Mouse (Mus musculus) 3T3-L1 (cell line): Measurements from ENCODE around the gene Gckr.
"Not testable (repeated sequence)": the region's sequence is repeated elsewhere in the genome, so short reads cannot be mapped to it uniquely, and the experiment has no call there.

Experiments
- DNase-seq: peaks from one replicate; pipeline ENCODE4 v3.0.0-alpha.2; 2015; ENCODE audit warnings: low read depth, low spot score

Gckr gene

DNA sequence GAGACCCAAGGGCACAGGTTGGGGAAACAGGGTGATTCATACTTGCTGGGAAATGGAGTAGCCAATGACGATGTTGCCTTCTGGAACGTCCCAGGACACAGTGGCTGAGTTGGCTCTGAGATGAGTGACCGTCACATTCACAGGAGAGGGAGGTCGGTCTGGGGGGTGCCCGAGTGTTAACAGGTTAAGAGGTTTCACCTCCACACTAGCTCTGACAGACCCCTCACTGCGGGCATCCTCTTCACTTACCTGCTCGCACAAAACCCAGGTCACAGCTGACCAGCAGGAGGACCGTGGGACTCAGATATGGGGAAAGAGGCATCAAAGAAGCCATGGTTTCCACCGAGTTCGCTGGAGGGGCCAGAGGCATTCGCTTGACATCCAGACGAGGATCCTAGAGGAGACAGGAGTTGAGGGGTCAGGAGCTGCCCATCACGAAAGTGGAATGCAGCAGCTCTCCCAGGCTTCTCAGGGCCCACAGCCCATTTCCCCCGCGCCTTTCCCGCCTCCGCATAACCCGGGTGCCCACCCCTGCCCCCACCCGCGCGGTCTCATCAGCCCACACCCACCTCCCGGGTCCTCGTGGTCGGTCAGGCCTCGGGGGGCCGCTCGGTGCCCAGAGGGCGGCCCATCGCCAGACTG, 2.2 kb upstream of the Gckr start:
- no peak for DNase-seq

DNA sequence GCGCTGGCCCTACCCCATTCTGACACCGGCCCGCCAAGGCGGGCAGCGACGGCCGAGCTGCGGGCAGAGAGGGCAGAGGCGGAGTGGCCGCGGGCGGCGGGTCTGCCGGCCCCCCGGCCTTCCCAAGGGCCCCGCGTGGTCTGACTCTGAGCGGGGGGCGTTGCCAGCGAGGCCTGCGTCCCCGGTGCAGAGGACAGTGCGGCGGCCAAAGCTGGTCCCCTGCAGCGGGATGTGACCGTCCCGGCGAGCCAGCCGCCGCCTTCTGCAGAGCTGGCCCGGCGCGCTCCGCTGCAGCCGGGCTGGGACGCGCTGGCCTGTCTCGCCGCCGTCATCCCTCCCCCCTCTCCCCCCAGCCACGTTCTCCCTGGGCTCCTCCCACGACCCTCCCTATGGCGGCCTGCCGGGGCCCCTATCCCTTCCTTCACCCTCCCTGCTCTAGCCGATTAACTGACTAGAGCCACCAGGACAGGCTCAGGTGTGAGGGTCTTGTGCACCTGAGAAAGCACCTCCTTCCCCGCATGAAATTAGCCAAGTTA, 1.6 kb upstream of the Gckr start, which contains the start of gene Fndc4:
Gene Fndc4, minus strand, starts transcription at position 475 of the 536 bp plus-strand sequence.
- DNase-seq = no peak

- DNase-seq = no peak
Observed at GRCm38 (mm10) chr5:31297981-31298380, 738 bp downstream of the Gckr start.

DNA sequence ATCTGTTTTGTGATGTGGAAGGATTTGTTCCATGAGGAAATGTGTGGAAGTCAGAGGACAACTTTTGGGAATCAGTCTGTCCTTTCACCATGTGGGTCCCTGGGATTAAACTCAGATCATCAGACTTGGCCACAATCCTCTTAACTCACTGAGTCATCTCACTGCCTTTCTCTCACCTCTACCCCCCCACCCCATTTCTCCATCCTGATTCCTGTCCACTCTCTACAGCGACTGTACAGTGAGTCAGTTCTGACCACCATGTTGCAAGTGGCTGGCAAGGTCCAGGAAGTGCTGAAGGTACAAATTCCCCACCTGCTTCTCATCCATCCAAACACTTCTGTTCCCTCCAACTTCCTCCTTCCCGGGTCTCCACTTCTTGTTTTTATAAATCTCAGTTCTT, 1.2 kb downstream of the Gckr start:
- peak; percentile 61 for DNase-seq

DNA sequence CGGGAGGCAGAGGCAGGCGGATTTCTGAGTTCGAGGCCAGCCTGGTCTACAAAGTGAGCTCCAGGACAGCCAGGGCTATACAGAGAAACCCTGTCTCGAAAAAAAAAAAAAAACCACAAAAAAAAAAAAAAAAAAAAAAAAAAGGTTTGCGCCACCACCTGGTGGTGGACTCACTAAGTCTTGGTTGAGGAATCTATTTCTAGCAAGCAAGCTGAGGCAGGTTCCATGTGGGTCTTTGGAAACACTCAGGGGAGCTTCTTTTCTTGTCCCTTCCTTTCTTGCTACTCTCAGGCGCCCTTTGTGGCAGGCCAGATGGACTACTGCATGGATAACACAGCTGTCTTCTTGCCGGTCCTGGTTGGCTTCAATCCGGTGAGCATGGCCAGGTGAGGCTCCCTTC, 4.6 kb downstream of the Gckr start:
- no peak for DNase-seq

DNA sequence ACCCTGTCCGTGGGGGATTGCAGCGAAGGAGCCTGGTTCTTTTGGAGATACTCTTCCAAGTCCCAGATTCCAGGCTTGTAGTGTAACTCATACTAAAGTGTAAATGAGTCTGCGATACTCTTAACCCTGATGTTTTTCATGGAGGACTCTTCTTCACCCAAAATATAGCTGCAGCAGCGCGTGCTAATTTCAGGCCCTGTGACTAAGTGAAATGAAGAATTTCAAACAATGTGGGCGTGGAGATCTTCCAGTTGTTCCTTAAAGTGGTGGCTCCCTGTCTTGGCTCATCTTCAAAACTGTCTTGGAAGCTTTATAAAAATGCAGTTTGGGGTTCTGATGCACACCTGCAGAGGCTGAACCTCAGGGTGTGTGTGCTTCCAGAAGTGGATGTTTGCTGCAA, 5.8 kb downstream of the Gckr start:
- DNase-seq = no peak

DNA sequence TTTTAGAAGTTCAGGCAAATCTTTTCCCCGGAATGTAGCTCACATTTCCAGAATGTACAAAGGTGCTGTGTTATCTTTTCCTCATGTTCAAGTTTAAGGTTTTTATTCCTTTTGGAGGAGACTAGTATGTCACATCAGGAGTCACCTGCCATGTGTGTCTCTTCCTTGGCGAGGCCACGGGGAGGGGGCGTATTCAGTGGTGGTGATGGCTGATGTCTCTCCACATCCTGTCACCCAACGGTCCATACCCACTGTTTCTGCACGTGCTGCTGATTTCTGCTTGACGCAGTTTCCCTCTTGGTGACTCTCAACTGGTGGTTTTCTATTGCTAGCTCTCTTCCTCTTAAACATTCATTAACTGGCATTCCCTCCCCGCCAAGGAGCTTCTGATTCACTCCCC, 15.6 kb downstream of the Gckr start:
- DNase-seq = no peak

DNA sequence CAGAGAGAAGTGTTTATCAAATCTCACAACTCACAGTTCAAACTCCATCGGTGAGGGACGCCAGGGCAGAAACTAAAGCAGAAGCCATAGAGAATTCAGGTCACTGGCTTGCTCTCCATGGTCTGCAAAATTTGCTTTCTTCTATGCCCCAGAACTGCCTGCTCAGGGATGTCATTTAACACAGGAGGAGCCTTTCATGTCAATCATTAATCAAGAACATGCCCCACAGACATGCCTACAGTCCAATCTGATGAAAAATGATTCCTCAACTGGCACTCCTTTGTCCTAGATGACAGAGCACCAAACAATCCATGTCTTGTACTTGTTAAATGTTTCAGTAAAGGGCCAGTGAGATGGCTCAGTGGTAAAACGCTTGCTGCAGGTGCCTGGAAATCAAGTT, 25.5 kb downstream of the Gckr start:
- DNase-seq = no peak

- DNase-seq = no peak
Observed at GRCm38 (mm10) chr5:31324085-31324484, 26.8 kb downstream of the Gckr start.

DNA sequence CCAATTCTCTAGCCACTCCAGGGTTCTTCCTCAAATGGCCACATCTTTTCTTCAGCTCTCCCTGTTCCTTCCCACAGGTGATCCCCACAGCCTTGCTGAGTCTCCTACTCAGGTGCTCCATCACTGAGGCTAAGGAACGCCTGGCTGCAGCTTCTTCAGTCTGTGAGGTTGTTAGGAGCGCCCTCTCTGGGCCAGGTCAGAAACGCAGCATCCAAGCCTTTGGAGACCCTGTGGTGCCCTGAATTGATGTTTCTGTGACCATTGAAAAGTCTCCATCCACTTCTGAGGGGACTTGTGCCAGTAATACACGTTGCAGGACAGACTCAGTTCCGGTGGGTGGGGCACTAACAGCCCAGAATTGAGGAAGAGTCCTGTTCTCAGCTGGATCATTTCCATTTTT, 29.6 kb downstream of the Gckr start:
- no peak for DNase-seq

DNA sequence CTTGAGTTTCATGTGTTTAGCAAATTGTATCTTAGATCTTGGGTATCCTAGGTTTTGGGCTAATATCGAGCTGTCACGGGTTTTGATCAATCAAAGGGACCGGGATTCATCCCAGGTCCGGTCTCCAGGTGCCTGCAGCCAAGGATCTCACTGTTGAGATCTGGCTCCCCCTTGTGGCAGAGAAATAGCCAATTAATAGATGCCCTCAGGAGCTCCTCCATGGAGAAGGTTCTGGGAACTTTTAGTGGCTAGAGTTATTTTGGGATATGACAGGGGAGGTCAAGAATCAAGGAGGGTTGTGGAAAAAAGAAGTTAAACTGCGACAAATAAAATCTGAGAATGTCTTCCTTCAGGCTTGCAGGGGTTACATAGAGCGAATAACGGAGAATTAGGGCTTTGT, 31.0 kb downstream of the Gckr start:
- DNase-seq = peak; percentile 79

DNA sequence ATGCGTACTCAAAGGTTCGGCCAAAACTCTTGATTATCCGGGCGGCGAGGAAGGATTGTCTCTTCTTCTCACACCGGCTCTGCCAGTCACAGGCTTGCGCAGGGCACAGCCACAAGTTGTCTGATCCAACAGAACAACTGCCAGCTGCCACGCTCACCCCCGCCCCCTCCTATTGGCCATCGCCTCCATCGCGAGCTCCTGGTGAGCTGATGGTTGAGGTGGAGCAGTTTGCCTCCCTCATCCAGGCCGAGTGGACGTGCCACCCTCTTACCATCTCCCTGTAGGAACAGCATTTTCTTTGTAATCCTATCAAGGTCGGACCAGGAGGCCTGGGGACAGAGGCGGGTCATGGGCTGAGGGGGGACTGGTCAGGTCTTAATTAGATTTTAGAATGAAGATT, 60.3 kb downstream of the Gckr start:
- not testable (repeated sequence) for DNase-seq

GRCm38 (mm10) chr5:31360955-31361354, 63.7 kb downstream of the Gckr start:
- DNase-seq = no peak
